Mouse (Mus musculus): ENCODE results near the gene Rhbdl1.

Rhbdl1 gene

DNA sequence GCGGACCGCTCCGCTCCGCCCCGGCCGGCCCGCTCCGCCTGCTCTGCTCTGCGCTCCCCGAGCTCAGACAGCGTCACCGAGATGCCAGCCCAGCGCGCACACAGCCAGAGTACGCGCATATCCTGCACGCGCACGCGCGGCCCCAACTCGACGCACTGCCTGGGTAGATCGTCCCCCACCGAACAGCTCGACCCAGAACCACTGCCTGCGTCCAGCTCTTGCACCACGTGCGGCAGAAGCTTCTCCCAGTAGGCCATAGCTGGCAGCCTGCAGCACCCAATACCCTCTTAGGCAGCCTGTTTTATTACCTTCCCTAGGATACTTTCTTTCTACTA is at the start of gene Rhbdl1:
Gene Rhbdl1 (minus strand): TSS at position 220 of the 335 bp plus-strand sequence.
- peak; percentile 42 to 45 for DNase-seq (ENCODE audit: low spot score in 2 of 2)

DNA sequence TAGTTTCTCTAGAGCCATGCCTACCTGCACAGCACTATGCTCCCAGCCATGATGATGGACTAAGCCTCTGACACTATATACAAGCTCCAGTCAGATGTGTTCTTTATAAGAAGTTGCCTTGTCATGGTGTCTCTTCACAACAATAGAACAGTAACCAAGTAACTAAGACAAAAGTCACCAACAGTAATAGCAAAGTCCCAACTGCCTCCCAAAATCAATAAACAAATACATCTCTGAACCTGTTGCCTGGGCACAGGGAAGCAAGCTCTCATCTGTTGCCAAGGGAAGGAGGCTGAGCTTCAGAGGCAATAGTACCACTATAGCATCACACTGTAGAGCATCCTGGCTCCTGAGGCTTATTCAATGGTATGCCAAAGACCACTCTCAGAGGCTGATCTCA is 49.7 kb upstream of the Rhbdl1 start:
- no peak for DNase-seq (ENCODE audit: low spot score in 2 of 2)

DNA sequence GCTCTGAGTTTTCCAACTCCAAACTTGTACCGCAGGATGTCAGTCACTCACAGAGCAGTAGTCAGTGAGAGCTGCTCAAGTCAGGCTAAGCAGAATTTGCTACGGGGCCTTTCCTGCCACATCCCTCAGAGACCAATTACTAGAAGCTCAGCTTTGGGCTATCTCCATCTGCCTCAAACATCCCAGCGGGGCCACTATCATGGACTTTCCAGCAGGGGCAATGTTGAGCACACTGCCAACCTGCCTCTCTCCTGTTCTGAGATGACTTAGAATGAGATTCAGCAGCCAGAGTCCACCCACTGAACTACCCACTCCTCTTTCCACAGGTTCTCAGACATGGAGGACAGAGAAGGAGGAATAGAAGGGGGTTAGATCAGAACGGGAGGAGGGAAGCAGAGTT is 48.5 kb upstream of the Rhbdl1 start:
- no peak for DNase-seq (ENCODE audit: low spot score in 2 of 2)

GRCm38 (mm10) chr17:25883824-25884223 is 46.7 kb upstream of the Rhbdl1 start:
- no peak for DNase-seq (ENCODE audit: low spot score in 2 of 2)

DNA sequence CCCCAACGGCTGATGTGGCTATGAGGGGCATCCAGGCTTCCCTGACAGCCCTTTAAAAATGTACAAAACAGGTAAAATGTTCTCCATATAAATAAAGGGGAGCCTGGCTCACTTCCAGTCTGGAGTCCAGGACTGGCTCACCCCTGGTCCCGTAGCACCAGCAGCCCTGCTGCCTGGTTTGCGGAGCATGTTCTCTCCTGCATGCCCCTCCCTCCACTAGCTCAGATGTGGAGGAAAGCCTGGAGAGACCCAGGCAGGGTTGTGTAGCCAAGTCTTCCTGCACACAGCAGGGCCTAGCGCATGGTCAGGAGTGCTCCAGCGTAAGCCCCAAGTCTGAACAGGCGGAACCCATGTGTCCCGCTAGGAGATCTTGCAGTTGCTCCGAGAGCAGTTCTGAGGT is 46.2 kb upstream of the Rhbdl1 start:
- no peak for DNase-seq (ENCODE audit: low spot score in 2 of 2)

- no peak for DNase-seq (ENCODE audit: low spot score in 2 of 2)
Observed at GRCm38 (mm10) chr17:25882306-25882705, 45.2 kb upstream of the Rhbdl1 start.

- DNase-seq (ENCODE audit: low spot score in 2 of 2), result no peak
Observed at GRCm38 (mm10) chr17:25881691-25882090, 44.6 kb upstream of the Rhbdl1 start.

DNA sequence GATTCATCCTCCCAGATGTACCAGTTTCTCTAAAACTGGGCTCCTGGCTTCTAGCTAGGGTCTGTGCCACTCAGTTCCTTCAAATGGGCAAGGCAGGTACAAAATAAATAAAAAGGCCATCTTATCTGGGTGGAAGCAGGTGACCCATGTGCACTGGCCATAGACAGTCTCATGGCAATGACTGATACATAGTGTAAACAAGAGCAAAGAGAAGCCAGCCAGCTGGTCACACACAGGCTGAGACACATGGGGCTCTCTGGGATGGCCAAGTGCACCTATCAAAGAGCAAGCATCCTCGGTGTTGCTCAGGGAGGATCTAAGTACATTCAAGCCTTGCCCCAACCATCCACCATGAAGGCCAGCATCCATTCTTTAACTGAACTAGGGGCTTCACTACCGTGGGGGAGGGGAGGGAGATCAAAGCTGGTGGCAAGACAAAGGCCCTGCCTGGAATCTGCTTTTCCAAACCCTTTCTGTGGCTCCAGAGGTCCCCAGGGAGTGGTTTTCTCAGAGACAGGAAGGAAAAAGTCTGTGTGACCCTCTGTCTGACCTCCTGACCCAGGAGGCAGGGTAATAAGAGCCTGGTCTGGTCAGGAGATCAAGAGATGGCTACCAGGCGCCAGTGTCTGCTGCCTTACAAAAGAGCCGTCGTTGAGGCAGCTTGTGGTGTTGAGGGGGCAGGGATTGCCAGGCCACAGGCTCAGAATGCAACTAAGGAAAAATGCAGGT is 44.0 kb upstream of the Rhbdl1 start:
- DNase-seq (ENCODE audit: low spot score in 2 of 2), result no peak

DNA sequence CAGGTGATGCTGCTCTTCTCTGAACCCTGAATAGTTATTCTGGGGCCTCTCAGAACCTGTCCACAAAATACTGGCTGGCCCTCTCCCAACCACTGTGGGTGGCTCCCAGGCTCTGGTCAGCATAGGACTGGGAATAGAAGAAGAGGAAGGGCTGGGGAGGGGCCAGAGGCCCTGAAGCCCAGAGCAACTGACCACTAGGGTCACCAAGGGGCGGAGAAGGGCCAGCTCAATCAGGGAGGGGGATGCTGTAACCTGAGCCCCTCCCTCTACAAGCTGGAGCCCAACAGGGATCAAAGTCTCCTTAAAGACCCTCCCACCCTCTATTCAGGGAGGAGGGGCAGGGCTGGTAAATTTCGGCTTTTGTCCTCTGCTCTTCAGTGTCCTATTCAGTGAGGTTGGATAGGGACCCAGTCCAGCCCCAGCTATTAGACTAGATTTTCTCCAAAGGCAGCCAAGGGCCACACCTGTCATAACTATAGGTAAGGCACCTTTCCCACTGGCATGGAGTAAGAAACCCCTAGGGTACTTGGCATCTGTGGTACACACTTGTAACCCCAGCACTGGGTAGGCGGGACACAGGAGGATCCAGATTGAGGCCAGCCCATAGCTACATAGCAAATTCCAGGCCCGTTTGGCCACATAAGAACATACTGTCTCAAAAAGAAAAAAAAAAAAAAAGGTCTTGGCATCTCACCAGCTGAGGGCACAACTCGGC is 43.3 kb upstream of the Rhbdl1 start, which contains the start of gene Wfikkn1:
Gene Wfikkn1 (minus strand): TSS at position 663 of the 715 bp plus-strand sequence.
- no peak for DNase-seq (ENCODE audit: low spot score in 2 of 2)

- DNase-seq (ENCODE audit: low spot score in 2 of 2), result no peak
Observed at GRCm38 (mm10) chr17:25879750-25880149, 42.7 kb upstream of the Rhbdl1 start.

- DNase-seq (ENCODE audit: low spot score in 2 of 2), result no peak
Observed at GRCm38 (mm10) chr17:25879261-25879660, 42.2 kb upstream of the Rhbdl1 start.

- DNase-seq (ENCODE audit: low spot score in 2 of 2), result no peak
Observed at GRCm38 (mm10) chr17:25878611-25879180, 41.6 kb upstream of the Rhbdl1 start.

- DNase-seq (ENCODE audit: low spot score in 2 of 2), result no peak
Observed at GRCm38 (mm10) chr17:25877741-25878610, 40.9 kb upstream of the Rhbdl1 start.

DNA sequence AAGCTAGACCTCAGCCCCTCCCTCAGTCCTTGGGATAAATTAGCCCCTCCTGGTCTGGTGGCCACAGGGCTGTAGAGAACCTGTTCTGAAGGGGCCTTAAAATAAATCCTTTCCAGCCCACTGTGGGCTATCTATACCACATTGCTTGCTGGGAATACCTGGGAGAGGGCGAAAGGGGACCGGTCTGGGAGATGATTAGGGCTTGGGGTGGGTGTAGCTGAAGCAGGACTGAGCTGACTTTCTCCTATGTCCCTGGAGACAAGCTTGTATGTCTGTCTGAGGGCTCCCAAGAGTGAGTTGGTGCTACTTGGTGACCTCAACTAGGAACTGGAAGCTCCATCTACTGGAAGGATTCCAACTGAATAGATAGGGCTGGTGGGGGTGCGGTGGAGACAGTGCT is 39.9 kb upstream of the Rhbdl1 start:
- DNase-seq (ENCODE audit: low spot score in 2 of 2), result no peak

GRCm38 (mm10) chr17:25876347-25876915 is 39.3 kb upstream of the Rhbdl1 start:
- DNase-seq (ENCODE audit: low spot score in 2 of 2), result no peak

- peak; percentile 83 to 84 for DNase-seq (ENCODE audit: low spot score in 2 of 2)
Observed at GRCm38 (mm10) chr17:25875171-25876136, 38.4 kb upstream of the Rhbdl1 start.

DNA sequence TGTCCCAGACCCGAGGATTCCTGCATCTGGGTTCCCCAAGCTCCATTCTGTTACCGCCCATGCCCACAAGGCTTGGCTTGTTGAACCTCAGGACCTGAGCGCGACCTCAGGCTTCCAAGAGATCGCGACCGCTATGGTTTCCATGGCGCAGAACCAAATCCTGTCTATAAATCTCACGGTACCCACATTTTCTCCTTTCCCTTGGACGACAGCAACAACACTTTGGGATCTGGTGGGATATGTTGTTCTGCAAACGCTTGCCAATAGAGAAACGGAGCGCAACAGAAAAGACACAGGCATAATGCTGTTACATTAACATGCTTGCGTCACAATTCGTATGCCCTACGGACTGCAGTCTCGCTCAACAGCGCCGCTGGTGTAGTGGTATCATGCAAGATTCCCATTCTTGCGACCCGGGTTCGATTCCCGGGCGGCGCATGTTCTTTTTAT is 37.7 kb upstream of the Rhbdl1 start, which contains the start of gene Mettl26:
Gene Mettl26 (plus strand): TSS at position 354 of the 450 bp plus-strand sequence.
- DNase-seq (ENCODE audit: low spot score in 2 of 2), result peak; percentile 93 to 94

- no peak for DNase-seq (ENCODE audit: low spot score in 2 of 2)
Observed at GRCm38 (mm10) chr17:25874148-25874720, 37.1 kb upstream of the Rhbdl1 start.

DNA sequence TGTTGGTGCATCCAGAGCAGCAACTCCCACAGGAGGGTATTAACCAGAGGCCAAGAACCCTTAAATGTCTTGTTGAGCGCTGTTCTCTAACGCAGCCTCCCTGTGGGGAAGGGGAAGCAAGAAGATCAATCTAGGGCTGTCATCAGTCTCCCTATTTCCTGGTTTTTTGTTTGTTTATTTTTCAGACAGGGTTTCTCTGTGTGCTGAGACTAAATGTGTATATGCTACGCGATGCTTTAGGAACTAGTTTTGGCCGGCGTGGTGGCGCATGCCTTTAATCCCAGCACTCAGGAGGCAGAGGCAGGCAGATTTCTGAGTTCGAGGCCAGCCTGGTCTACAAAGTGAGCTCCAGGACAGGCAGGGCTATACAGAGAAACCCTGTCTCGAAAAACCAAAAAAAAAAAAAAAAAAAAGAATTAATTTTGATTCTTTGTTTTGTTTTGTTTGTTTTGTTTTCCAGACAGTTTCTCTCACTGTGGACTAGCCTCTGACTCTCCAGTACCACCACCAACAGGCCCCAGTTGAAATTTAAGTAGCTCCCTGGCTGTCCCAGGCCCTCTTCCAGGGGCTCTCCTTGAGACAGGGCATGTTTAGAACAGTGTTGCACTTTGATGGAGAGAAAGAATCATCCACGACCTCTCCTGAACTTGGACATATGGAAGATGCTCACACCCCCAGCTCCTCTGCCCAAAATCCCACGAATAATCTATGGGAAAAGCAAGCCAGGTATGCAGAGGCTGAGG is 36.5 kb upstream of the Rhbdl1 start:
- DNase-seq (ENCODE audit: low spot score in 2 of 2), result no peak

Measured in natural killer cell, adult 2 months (primary cell).